Mouse (Mus musculus) lung, embryonic 14.5 days (tissue): Measurements from ENCODE around the gene Pou2f3. TPM values are rescaled to one million over a fixed set of nuclear protein-coding genes. Genes with fewer than 3 reads are reported as not detected.

ENCODE experiments used
- ATAC-seq: fragments of 200-750 bp; cut with Nextera tagmentation; 2 replicates; pipeline ENCODE4 v1.8.0; 2017; ENCODE audit warnings: mild to moderate bottlenecking, moderate TSS enrichment, moderate library complexity; ENCODE audit not compliant: insufficient read depth
- DNase-seq: peaks from one replicate; pipeline ENCODE4 v3.0.0-alpha.2; 2015
- H3K27ac ChIP-seq: fragments of 300-500 bp; sonication (generic); 2 replicates; pipeline ENCODE4 v1.5.1; 2014; ENCODE audit warnings: low read depth, mild to moderate bottlenecking, moderate library complexity
- H3K27me3 ChIP-seq: fragments of 300-500 bp; sonication (generic); 2 replicates; pipeline ENCODE4 v1.6.1; 2014; ENCODE audit warnings: low read length, control low read depth; ENCODE audit not compliant: insufficient read depth
- H3K36me3 ChIP-seq: fragments of 300-500 bp; sonication (generic); 2 replicates; pipeline ENCODE4 v1.6.1; 2014; ENCODE audit warnings: control low read depth; ENCODE audit not compliant: insufficient read depth
- H3K4me1 ChIP-seq: fragments of 300-500 bp; sonication (generic); 2 replicates; pipeline ENCODE4 v1.6.1; 2014; ENCODE audit warnings: antibody characterized with exemption, control low read depth; ENCODE audit not compliant: insufficient read depth
- H3K4me2 ChIP-seq: fragments of 300-500 bp; sonication (generic); 2 replicates; pipeline ENCODE4 v1.6.1; 2014; ENCODE audit warnings: mild to moderate bottlenecking
- H3K4me3 ChIP-seq: fragments of 300-500 bp; sonication (generic); 2 replicates; pipeline ENCODE4 v1.5.1; 2014; ENCODE audit warnings: low read depth, low read length
- H3K9ac ChIP-seq: fragments of 300-500 bp; sonication (generic); 2 replicates; pipeline ENCODE4 v1.6.1; 2014
- H3K9me3 ChIP-seq: fragments of 300-500 bp; sonication (generic); 2 replicates; pipeline ENCODE4 v1.6.1; 2016; ENCODE audit warnings: low read depth, low read length, control low read depth
- CTCF ChIP-seq: IDR thresholded peaks from 2 replicates; pipeline ENCODE4 v1.5.1; 2016; ENCODE audit warnings: antibody characterized with exemption, low read depth
- WGBS: fragments of 180-500 bp; shearing (Covaris S2); extraction: QIAGEN DNeasy Blood & Tissue Kit; methylation state at CpG from one replicate; pipeline ENCODE4 v1.1.7; 2014; 5-methylcytosine and 5-hydroxymethylcytosine counted together
- polyA plus RNA-seq: library from polyadenylated mRNA; unstranded; fragments of >200 nt; fragmentation: Nextera tagmentation; extraction: Ambion mirVana; gene quantifications from 2 replicates; pipeline ENCODE4 v1.2.1, GENCODE M21; 2014

The Pou2f3 gene
- polyA plus RNA-seq, 1 experiment from 2014 or later = 0.08 TPM

DNA sequence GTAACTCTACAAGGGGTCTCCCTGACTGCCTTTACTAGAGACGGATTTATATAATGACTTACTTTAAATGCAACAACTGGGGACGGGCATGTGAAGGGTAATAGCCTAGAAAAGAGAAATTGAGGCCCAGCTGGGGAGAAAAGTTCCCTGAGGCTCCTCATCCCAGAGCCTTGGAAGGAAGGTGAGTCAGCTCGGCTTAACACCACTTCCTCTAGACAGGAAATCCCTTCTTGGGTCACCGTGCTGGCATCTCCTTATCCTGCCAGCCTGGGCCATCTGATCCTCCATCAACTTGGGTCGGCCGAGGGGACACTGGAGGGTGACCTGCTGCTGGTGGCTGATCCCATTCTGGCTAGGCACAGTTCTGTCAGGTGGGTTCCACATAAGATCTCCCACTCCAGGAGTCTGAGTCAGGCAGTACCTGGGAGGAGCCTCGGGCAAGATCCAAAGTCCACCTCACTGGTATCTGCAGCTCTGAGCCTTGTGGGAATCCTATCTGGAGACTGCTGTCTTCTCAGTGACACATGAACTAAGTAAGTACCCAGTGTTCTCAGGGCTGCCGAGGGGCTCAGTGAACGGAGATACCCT, 16.5 kb upstream of the Pou2f3 start:
- H3K4me2 ChIP-seq = no peak overlapping the region
- TF ChIP-seq CTCF = no peak
- no peak for DNase-seq
- no peaks in the 10 kb centered on the region for H3K9me3 ChIP-seq
- no peak overlapping the region for H3K9ac ChIP-seq
- no peak for ATAC-seq
- H3K4me3 ChIP-seq = no peak overlapping the region
- H3K27ac ChIP-seq = no peak overlapping the region
- H3K27me3 ChIP-seq = no peaks in the 10 kb centered on the region
- H3K4me1 ChIP-seq = peaks cover 15% of the 10 kb centered on the region; the same call in 1 of the 2 replicates
- WGBS = 60% methylated on average over 9 of the region's 9 CpGs
- H3K36me3 ChIP-seq = peaks cover 40% of the 10 kb centered on the region

DNA sequence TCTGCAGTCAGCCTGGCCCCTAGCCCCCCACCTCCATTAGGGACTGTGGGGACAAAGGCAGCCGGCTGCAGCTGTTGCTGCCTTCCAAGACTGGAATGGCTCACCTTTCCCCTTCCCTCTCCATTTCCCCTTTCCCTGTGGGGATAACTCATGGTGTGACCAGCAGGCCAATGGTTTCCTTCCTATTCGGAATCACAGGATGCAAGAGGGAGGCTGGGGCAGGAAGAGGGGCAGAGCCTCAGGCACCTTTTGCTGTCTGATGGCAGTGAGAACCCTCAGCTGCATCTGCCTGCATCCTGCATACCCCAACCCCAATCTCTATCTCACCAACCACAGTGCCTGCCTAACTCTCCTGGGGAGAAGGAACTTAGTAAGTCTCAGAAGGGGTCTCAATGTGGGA, 15.3 kb upstream of the Pou2f3 start:
- no peak for TF ChIP-seq CTCF
- 20% methylated on average over 2 of the region's 2 CpGs for whole genome bisulfite sequencing
- Histone ChIP-seq H3K9ac (no peak overlapping the region; the same call in 1 of the 2 replicates), H3K4me2 (no peak overlapping the region), H3K4me3 (no peak overlapping the region), H3K36me3 (peaks cover 44% of the 10 kb centered on the region), H3K4me1 (0 out of 2 replicates have a peak, but pooled peaks cover 5% of the 10 kb centered on the region), H3K27me3 (no peaks in the 10 kb centered on the region), H3K27ac (peak overlapping the region; percentile 36; the same call in 1 of the 2 replicates), H3K9me3 (no peaks in the 10 kb centered on the region)
- DNase-seq (peak; percentile 24), ATAC-seq (no peak)

DNA sequence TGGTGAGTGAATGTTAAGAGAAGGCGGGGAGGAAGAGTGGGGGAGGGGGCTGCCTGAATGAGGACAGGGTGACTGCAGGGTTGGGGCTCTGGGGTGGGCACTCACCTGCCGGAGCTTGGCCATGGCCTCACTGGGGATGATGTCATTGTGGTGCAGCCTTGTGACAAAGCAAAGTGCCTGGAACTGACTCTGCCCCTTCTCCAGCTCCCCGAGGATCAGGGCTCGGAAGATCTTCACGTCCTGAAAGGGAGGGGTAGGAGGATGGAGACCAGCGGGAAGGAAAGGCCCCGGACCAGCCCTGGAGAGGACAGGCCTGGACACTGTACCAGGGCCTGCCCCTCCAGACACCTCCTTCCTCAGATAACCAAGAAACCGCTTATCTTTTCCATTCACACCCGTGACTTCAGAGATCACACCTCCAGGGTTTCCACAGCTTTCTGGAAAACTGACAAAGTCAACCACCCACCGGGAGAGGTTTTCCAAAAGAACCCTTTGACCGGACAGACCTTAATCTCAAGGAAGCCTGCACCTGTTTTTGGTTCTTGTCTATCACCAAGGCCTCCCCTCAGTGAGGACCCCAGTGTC, 14.7 kb upstream of the Pou2f3 start:
- Histone ChIP-seq H3K9me3 (no peaks in the 10 kb centered on the region), H3K4me3 (no peak overlapping the region), H3K36me3 (peaks cover 45% of the 10 kb centered on the region), H3K4me2 (no peak overlapping the region), H3K27ac (no peak overlapping the region), H3K4me1 (0 out of 2 replicates have a peak, but pooled peaks cover 5% of the 10 kb centered on the region), H3K9ac (no peak overlapping the region), H3K27me3 (no peaks in the 10 kb centered on the region)
- DNase-seq = no peak
- no peak for TF ChIP-seq CTCF
- 38% methylated on average over 11 of the region's 11 CpGs for WGBS
- ATAC-seq = no peak

DNA sequence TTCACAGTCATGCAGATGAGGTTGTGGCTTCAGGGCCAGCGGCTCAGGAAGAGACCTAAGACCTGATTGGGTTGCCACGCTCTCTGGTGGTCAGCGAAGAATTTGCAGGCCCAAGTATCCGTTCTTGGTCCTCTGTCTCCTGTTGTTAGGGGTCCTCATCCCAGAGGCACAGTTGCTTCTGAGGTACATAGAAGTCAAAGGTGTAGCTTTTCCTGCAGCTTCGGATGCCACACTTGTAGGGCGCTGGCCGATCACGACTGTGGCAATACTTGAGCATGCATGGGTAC, 12.2 kb upstream of the Pou2f3 start:
- 0 out of 2 replicates have a peak, but pooled peaks cover 5% of the 10 kb centered on the region for H3K4me1 ChIP-seq
- H3K27me3 ChIP-seq = no peaks in the 10 kb centered on the region
- no peak overlapping the region for H3K4me2 ChIP-seq
- no peak overlapping the region for H3K9ac ChIP-seq
- H3K27ac ChIP-seq = no peak overlapping the region
- 45% methylated on average over 8 of the region's 8 CpGs for WGBS
- no peaks in the 10 kb centered on the region for H3K9me3 ChIP-seq
- ATAC-seq = no peak; the same call in 1 of the 2 replicates
- TF ChIP-seq CTCF = peak; percentile 58
- H3K4me3 ChIP-seq = no peak overlapping the region
- H3K36me3 ChIP-seq = peaks cover 45% of the 10 kb centered on the region
- peak; percentile 59 for DNase-seq

DNA sequence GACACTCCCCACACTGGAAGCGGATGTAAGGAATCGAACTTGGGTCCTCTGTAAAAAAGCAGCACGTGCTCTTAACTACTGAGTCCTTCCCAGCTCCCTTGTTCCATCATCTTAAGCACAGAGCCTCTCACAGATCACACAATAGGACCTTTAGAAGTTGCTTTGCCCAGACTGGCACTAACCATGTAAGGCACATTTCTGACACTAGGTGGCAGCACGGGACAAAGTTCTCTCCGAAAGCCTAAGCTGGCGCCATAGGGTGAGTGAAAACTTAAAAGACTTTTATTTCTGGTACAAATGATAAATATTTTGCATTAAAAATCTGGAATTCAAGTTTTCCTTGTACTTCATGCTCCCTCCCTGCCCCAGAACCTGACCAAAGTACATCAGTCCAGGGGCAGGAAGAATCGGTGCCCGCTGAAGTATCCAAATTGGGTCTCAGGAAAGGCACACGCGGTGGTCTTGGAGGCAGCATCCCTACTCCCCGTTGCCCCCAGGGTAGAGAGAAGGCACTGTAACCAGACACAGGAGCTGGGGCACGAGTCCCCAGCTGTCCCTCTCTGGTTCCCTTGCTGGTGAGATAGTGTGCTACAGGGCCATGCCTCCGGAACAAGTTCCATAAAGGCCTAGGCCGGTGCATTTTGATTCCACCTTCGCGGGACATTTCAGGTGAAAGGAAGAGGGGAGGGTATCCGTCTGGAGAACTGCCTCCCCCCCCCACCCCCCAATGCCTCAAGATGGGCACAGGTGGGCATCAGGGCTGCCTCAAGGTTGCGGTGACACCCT, 11.7 kb upstream of the Pou2f3 start:
- peaks cover 40% of the 10 kb centered on the region for H3K36me3 ChIP-seq
- ATAC-seq = peak; percentile 30
- peak; percentile 97 for DNase-seq
- no peaks in the 10 kb centered on the region for H3K27me3 ChIP-seq
- H3K9me3 ChIP-seq = no peaks in the 10 kb centered on the region
- H3K4me2 ChIP-seq = no peak overlapping the region
- 0 out of 2 replicates have a peak overlapping the region, but pooled peaks have one; percentile 2 for H3K27ac ChIP-seq
- H3K9ac ChIP-seq = no peak overlapping the region
- H3K4me3 ChIP-seq = no peak overlapping the region
- peak; percentile 93 for TF ChIP-seq CTCF
- 0 out of 2 replicates have a peak, but pooled peaks cover 5% of the 10 kb centered on the region for H3K4me1 ChIP-seq
- WGBS = 42% methylated on average over 18 of the region's 18 CpGs

DNA sequence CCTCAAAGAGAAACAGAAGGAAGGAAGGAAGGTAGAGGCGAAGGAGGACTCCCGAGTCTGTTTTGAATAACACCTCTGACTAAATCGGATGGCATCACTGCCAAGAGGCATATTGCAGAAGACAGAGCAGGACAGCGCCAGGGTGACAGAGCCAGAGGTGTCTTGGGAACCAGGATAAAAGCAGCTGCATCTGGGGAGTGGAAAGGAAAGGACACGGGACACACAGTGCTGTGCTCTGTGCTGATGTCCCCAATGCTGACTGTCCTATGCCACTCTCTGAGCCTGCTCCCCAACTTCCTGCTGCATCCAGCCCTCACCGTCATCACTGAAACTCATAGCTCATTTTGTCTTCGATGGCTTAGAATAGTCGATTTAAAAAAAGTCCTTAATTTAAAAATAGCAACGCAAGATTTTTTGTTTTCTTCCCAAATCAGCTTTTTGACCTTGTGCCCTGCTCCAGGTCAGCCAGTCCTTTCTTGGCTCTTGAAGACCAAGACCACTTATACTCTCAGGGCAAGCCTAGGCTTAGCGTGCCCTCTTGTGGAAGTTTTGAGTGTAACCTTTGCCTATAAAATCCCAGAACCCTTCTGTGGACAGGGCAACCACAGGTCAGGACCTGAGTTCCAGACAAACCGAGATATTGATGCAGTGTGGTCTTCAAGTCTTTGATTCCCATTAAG, 742 bp upstream of the Pou2f3 start:
- Histone ChIP-seq H3K27me3 (peaks cover 3% of the 10 kb centered on the region), H3K27ac (peak overlapping the region; percentile 25), H3K4me1 (no peaks in the 10 kb centered on the region), H3K9me3 (no peaks in the 10 kb centered on the region), H3K36me3 (no peaks in the 10 kb centered on the region), H3K4me3 (no peak overlapping the region), H3K4me2 (peak overlapping the region; percentile 34), H3K9ac (no peak overlapping the region)
- WGBS = 15% methylated on average over 11 of the region's 11 CpGs
- ATAC-seq (peak; percentile 72), DNase-seq (peak; percentile 89)
- peak; percentile 91 for TF ChIP-seq CTCF

DNA sequence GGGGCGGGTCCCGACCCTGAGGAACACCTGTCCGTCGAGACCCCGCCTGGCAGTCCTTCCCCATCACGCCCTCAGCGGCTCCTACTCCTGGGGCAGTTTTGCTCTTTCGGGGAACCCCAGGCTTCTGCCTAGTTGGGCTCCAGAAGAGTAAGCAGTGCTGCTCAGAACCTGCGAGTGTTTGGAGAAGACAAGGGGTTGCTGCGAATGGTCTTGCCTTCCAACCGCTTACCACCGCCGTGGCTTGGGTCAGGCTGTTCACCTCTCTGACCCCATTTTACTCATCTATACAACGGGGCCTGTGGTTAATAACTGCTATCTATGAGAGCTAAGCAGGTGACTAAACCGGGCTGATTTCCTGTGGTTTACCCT, 4.2 kb downstream of the Pou2f3 start:
- no peak overlapping the region for H3K27ac ChIP-seq
- 2% methylated on average over 15 of the region's 15 CpGs for WGBS
- 0 out of 2 replicates have a peak, but pooled peaks cover 4% of the 10 kb centered on the region for H3K4me1 ChIP-seq
- H3K9me3 ChIP-seq = no peaks in the 10 kb centered on the region
- DNase-seq = no peak
- ATAC-seq = no peak
- peak overlapping the region; percentile 14; the same call in 1 of the 2 replicates for H3K9ac ChIP-seq
- no peaks in the 10 kb centered on the region for H3K36me3 ChIP-seq
- H3K4me2 ChIP-seq = peak overlapping the region; percentile 59
- peak overlapping the region; percentile 30 for H3K4me3 ChIP-seq
- peaks cover 23% of the 10 kb centered on the region for H3K27me3 ChIP-seq
- no peak for TF ChIP-seq CTCF
